Mouse (Mus musculus): ENCODE results near the gene Prr15l. TPM values are rescaled to one million over a fixed set of nuclear protein-coding genes. Genes with fewer than 3 reads are reported as not detected.
A peak's percentile ranks its signal among the peaks of the same experiment; 100 is the strongest.

Gene Prr15l
- polyA plus RNA-seq, 1 experiment from 2014 or later, result 55.8 TPM

DNA sequence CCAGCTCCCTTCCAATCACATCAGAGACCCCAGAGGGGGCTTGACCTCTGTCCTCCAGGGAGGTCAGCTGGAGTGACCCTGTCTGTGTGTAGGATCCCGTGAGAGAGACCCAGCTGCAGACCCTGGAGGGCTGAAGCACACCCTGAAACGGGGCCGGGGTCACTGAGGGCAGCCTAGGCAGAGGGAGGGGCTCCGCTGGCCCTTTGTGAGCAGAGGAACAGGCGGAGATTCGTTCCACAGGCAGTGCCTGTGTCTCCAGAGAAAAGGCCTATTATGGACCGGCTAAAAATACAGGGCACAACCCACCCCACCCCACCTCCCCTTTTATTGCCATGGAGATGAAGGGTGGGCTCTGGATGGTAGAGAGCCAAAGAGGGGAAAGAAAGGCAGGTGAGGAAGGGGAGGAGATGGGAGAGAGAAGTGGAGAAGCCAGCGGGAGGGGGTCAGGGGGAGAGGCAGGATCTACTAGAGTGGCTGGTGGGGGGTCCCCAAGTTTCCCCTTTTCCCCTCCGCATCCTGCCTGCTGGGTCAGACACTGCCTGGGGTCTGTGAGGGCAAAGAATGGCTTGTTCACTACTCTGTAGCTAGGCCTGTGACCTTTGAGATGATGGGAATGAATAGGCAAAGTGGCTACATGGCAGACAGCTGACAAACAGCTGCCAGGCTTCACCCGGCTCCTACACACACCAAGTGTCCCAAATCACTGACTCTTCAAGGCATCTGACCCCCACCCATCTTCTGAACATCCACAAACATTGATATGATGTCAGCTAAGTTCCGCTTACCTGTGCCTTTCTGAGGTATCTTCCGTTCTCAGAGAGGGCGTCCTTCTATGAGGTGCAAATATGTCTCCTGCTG lies 28.2 kb upstream of the Prr15l start:
- Histone ChIP-seq H3K27me3 (ENCODE audit: insufficient read depth, low read length) (no peaks in the 10 kb centered on the region), H3K36me3 (ENCODE audit: insufficient read depth, low read length) (no peaks in the 10 kb centered on the region), H3K4me2 (replicated peaks; ENCODE audit: low read depth, low read length) (no peak overlapping the region), H3K9ac (replicated peaks; ENCODE audit: low read length) (no peak overlapping the region), H3K27ac (ENCODE audit: low read length) (no peak overlapping the region), H3K4me1 (ENCODE audit: insufficient read depth, low read length) (peaks cover 26% of the 10 kb centered on the region), H3K4me3 (ENCODE audit: low read length) (no peak overlapping the region), H3K9me3 (ENCODE audit: low read length) (no peaks in the 10 kb centered on the region)
- no peak for ATAC-seq (ENCODE audit: low FRiP score, low TSS enrichment)
- WGBS, result 44% methylated on average over 13 of the region's 13 CpGs

DNA sequence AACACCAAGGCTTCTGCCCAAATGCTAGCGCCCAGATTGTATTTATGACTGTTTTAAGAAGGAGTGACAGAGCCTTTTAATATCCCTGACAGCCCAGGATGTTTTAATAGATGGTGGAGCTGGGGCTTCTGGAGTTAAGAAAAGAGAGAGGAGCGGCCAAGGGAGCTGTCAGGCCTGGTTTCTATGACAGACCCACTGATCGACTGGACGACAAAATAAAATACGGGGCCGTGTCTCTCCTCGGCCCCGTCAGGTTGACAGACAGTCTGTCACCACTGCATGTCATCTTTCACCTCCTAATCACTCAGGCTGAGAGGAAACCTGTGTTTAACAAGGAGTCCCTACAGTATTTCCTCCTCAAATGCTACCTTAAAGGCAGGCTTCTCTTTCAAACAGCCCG lies 26.6 kb upstream of the Prr15l start:
- Histone ChIP-seq H3K9me3 (ENCODE audit: low read length) (no peaks in the 10 kb centered on the region), H3K4me1 (ENCODE audit: insufficient read depth, low read length) (peaks cover 26% of the 10 kb centered on the region), H3K4me2 (replicated peaks; ENCODE audit: low read depth, low read length) (no peak overlapping the region), H3K36me3 (ENCODE audit: insufficient read depth, low read length) (no peaks in the 10 kb centered on the region), H3K27ac (ENCODE audit: low read length) (no peak overlapping the region), H3K4me3 (ENCODE audit: low read length) (no peak overlapping the region), H3K9ac (replicated peaks; ENCODE audit: low read length) (no peak overlapping the region), H3K27me3 (ENCODE audit: insufficient read depth, low read length) (no peaks in the 10 kb centered on the region)
- no peak for ATAC-seq (ENCODE audit: low FRiP score, low TSS enrichment)
- WGBS, result 54% methylated on average over 9 of the region's 9 CpGs

DNA sequence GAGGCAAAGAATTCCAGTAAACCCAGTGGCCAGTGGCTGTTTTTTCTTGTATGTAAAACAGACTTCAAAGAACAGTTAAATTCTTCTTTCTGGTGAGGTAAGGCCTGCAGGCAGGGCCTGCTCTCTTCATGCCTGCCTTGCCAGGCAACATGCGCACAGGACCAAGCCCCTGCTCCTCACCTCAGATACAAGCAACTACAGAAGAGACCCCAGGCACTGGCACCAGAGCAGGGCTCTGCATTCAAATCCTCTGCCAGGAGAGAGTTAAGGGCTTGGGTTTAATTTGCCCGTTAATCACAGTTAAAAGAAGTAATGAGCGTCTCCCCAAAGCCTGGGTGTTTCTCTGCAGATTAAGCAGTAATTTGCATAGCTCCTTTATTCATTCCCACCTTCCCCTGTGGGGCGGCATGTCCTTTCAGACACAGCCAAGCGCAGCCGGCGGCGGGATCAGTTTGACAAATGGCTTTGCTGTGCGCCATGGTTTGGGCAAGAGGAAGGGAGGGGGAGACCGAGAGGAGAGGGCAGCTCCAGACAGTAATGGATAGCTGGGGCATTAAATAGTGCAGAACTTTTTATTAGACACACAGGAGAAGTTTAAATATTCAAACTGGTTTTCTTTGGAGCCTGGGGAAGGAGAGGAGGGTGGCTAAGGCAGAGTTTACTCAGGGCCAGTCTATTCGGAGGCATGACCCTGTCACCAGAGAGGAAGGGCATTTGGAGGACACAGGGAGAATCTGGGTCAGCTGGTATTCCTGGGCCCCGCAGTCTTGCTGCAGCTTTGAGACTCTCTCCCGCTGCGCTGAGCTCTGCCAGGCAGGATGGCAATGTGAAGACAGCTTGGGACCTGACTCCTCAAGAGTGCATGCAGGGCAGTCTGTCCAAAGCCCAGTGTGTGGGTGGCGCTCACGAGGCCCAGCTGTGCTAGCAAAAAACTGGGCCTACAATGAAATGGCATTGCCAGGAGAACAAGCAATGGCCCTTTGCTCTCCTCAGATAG lies 25.0 kb upstream of the Prr15l start:
- ATAC-seq (ENCODE audit: low FRiP score, low TSS enrichment), result peak; percentile 43
- Histone ChIP-seq H3K4me3 (ENCODE audit: low read length) (no peak overlapping the region), H3K27me3 (ENCODE audit: insufficient read depth, low read length) (no peaks in the 10 kb centered on the region), H3K36me3 (ENCODE audit: insufficient read depth, low read length) (peaks cover 9% of the 10 kb centered on the region; the same call in 1 of the 2 replicates), H3K9ac (replicated peaks; ENCODE audit: low read length) (peak overlapping the region; percentile 44), H3K9me3 (ENCODE audit: low read length) (no peaks in the 10 kb centered on the region), H3K27ac (ENCODE audit: low read length) (peak overlapping the region; percentile 57), H3K4me2 (replicated peaks; ENCODE audit: low read depth, low read length) (0 out of 2 replicates have a peak overlapping the region, but pooled peaks have one; percentile 12), H3K4me1 (ENCODE audit: insufficient read depth, low read length) (peaks cover 30% of the 10 kb centered on the region)
- WGBS, result 12% methylated on average over 16 of the region's 16 CpGs

DNA sequence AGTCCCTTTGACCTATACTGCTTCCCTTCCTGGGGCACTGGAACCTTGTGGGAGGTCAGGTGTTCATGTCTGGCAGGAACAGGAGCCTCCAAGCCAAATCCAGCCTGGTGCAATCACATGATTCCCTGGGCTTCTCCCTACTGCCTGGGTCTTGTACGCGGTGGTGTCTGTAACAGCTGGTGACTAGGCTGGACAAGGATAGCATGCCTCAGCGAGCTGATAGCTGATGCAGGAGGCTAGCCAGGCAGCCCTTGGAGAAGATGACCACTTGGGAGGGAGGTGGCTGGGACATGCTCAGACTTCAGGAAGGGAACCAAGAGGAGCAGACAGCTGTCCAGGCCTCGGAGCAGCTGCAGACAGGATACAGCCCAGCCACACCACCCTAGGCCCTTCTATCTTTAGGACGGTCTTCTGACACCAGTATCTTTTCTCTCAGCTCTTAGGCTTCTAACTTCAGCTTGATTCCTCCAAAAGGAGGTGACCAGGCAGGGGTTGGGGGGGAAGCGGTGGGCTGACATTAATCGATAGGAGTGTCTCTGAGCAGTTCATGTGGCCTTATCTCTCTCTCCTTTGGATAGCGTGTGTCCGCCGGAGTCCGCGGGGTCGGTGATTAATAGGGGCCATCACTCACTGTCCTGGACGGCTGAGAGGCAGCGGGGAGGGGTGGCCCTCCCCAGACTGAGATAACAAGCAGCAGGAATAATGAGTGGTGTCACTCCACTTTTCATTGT lies 21.3 kb upstream of the Prr15l start:
- ATAC-seq (ENCODE audit: low FRiP score, low TSS enrichment), result no peak
- Histone ChIP-seq H3K27me3 (ENCODE audit: insufficient read depth, low read length) (no peaks in the 10 kb centered on the region), H3K9ac (replicated peaks; ENCODE audit: low read length) (no peak overlapping the region), H3K4me2 (replicated peaks; ENCODE audit: low read depth, low read length) (no peak overlapping the region), H3K27ac (ENCODE audit: low read length) (no peak overlapping the region), H3K4me3 (ENCODE audit: low read length) (no peak overlapping the region), H3K4me1 (ENCODE audit: insufficient read depth, low read length) (peaks cover 21% of the 10 kb centered on the region), H3K9me3 (ENCODE audit: low read length) (no peaks in the 10 kb centered on the region), H3K36me3 (ENCODE audit: insufficient read depth, low read length) (peaks cover 30% of the 10 kb centered on the region)
- 37% methylated on average over 15 of the region's 15 CpGs for WGBS

DNA sequence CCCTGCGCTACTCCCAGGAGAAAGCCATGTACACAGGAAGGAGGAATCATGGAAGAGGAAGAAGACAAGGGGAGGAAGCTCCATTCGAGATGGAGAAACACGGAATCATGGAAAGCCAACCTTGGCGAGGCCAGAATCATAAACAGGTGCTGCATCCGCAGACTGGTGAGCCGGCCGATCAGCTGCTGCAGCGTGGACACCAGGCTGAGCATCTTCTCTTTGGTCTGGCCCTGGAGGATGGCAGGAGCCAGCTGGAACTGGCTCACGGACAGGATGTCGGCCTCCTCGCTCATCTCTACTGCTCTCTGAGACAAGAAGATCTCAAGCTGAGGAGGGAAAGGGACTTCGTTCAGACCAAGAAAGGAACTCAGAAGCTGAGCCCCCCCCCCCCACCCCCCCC lies 19.3 kb upstream of the Prr15l start:
- peaks cover 34% of the 10 kb centered on the region for H3K36me3 ChIP-seq (ENCODE audit: insufficient read depth, low read length)
- no peak overlapping the region for H3K9ac ChIP-seq (replicated peaks; ENCODE audit: low read length)
- no peaks in the 10 kb centered on the region for H3K9me3 ChIP-seq (ENCODE audit: low read length)
- 90% methylated on average over 12 of the region's 12 CpGs for WGBS
- ATAC-seq (ENCODE audit: low FRiP score, low TSS enrichment), result no peak
- no peaks in the 10 kb centered on the region for H3K27me3 ChIP-seq (ENCODE audit: insufficient read depth, low read length)
- H3K4me1 ChIP-seq (ENCODE audit: insufficient read depth, low read length), result peaks cover 6% of the 10 kb centered on the region
- H3K4me3 ChIP-seq (ENCODE audit: low read length), result no peak overlapping the region
- H3K4me2 ChIP-seq (replicated peaks; ENCODE audit: low read depth, low read length), result no peak overlapping the region
- no peak overlapping the region for H3K27ac ChIP-seq (ENCODE audit: low read length)

DNA sequence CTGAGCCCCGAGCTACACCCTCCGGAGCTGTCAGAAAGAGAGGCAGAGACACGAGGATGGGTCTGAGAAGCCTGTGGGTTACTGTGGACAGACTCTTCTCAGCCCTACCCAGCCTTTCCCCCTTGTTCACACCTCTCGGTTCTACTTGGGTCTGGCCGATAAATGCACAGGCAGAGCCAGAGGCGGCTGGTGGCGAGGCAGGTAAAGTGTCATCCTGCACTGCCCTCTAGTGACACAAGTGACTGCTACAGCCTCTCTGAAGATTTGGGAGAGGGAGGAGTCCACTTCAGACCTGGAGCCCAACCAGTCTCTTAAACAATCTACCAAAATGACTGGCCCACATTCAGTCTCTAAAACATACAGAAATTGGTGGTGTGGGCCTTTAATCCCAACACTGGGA lies 17.9 kb upstream of the Prr15l start:
- H3K4me1 ChIP-seq (ENCODE audit: insufficient read depth, low read length), result peaks cover 4% of the 10 kb centered on the region
- H3K36me3 ChIP-seq (ENCODE audit: insufficient read depth, low read length), result peaks cover 34% of the 10 kb centered on the region
- H3K4me3 ChIP-seq (ENCODE audit: low read length), result no peak overlapping the region
- H3K27me3 ChIP-seq (ENCODE audit: insufficient read depth, low read length), result no peaks in the 10 kb centered on the region
- ATAC-seq (ENCODE audit: low FRiP score, low TSS enrichment), result peak; percentile 66
- WGBS, result 28% methylated on average over 7 of the region's 7 CpGs
- no peaks in the 10 kb centered on the region for H3K9me3 ChIP-seq (ENCODE audit: low read length)
- H3K27ac ChIP-seq (ENCODE audit: low read length), result no peak overlapping the region
- H3K4me2 ChIP-seq (replicated peaks; ENCODE audit: low read depth, low read length), result no peak overlapping the region
- no peak overlapping the region for H3K9ac ChIP-seq (replicated peaks; ENCODE audit: low read length)

DNA sequence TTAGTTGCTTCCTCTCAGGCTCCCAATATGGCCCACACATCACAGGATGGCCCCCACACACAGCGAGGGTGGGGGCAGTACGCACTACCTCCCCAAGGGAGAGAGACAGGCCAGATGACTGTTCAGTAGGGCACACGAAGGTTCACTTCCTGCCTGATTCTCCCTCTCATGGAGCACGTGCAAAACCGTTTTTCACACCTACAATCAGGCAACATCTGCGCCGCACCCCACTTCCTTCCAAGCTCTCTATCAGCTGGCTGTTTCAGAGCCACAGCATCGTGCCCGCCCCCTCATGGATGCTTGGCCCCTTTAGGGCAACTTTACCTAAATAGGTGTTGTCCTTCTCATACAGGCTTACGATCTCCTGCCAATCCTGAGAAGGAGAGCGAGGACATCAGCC lies 15.2 kb upstream of the Prr15l start:
- Histone ChIP-seq H3K4me2 (replicated peaks; ENCODE audit: low read depth, low read length) (no peak overlapping the region), H3K4me3 (ENCODE audit: low read length) (no peak overlapping the region), H3K27me3 (ENCODE audit: insufficient read depth, low read length) (no peaks in the 10 kb centered on the region), H3K9me3 (ENCODE audit: low read length) (no peaks in the 10 kb centered on the region), H3K4me1 (ENCODE audit: insufficient read depth, low read length) (peaks cover 8% of the 10 kb centered on the region), H3K9ac (replicated peaks; ENCODE audit: low read length) (no peak overlapping the region), H3K36me3 (ENCODE audit: insufficient read depth, low read length) (peaks cover 25% of the 10 kb centered on the region), H3K27ac (ENCODE audit: low read length) (no peak overlapping the region)
- ATAC-seq (ENCODE audit: low FRiP score, low TSS enrichment), result no peak
- WGBS, result 78% methylated on average over 11 of the region's 11 CpGs

DNA sequence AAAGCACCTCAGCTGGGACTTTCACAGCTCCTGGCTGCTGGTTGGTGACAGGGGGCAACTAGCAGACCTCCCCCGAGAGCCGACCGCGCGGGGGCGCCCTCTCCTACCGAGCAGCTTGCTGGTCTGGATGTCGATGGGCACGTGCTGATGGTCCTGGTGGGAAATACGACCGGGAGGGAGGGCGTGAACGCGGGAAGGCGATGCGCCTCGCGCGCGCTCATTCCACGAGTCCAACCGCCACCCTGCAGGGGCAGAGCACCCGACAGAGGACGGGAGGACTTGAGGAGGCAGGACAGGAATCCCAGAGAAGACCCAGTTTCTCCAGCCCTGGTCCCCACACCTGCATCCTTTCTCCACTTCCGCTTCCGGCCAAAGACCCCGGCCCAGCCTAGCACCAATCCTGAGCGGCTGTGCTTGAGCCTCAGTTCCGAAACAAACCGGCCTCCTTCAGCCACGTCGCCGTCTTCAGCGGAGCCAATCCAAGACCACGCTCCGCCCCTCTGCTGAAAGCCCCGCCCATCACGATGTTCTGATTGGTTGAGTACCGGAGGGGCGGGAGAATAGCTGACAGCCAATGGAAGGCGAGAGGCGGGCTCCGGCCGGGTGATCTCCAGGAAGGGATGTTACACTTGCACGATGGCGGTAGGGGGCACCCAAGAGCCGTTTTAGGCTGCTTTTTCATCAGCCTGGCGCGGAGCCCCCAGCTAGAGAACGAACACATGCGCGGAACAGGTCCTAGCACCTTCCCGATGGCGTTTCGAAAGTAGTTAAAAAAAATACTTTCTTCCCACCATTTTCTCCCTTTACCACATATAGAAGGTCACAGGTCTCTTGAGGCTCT lies 11.6 kb upstream of the Prr15l start, which contains the start of gene Cdk5rap3:
Cdk5rap3 (minus strand) TSS at position 453 of the 841 bp plus-strand sequence.
- Histone ChIP-seq H3K9me3 (ENCODE audit: low read length) (no peaks in the 10 kb centered on the region), H3K4me2 (replicated peaks; ENCODE audit: low read depth, low read length) (peak within 1 kb of the TSS; percentile 91), H3K36me3 (ENCODE audit: insufficient read depth, low read length) (0 out of 2 replicates have a peak, but pooled peaks cover 6% of the 10 kb centered on the region), H3K27me3 (ENCODE audit: insufficient read depth, low read length) (no peaks in the 10 kb centered on the region), H3K27ac (ENCODE audit: low read length) (peak within 1 kb of the TSS; percentile 84), H3K4me3 (ENCODE audit: low read length) (peak within 1 kb of the TSS; percentile 86), H3K9ac (replicated peaks; ENCODE audit: low read length) (peak within 1 kb of the TSS; percentile 87), H3K4me1 (ENCODE audit: insufficient read depth, low read length) (peaks cover 8% of the 10 kb centered on the region)
- WGBS, result under 1% methylated on average over 54 of the region's 55 CpGs
- peak; percentile 97 for ATAC-seq (ENCODE audit: low FRiP score, low TSS enrichment)

All from kidney, embryonic 16.5 days (tissue).